Mouse (Mus musculus): ENCODE data around the gene Tnni2. TPM values are rescaled to one million over a fixed set of nuclear protein-coding genes. Genes with fewer than 3 reads are reported as not detected.

Tnni2 gene
- polyA plus RNA-seq, 1 experiment from 2014 or later = 2.4 TPM

GRCm38 (mm10) chr7:142421826-142422225, 19.8 kb upstream of the Tnni2 start:
- TF ChIP-seq CTCF (IDR thresholded peaks at IDR 0.05; ENCODE audit: low read depth) = no peak
- ATAC-seq = no peak
- Histone ChIP-seq H3K4me1 (replicated peaks; ENCODE audit: control insufficient read depth, insufficient read depth, low read length) (no peaks in the 10 kb centered on the region), H3K4me2 (replicated peaks; ENCODE audit: low read depth) (no peak overlapping the region), H3K9ac (ENCODE audit: low read depth, low read length) (no peak overlapping the region), H3K4me3 (ENCODE audit: low read depth, low read length) (no peak overlapping the region), H3K9me3 (ENCODE audit: control insufficient read depth) (no peaks in the 10 kb centered on the region), H3K27me3 (replicated peaks; ENCODE audit: control insufficient read depth, insufficient read depth, low read length) (no peaks in the 10 kb centered on the region), H3K36me3 (ENCODE audit: control insufficient read depth, insufficient read depth) (no peaks in the 10 kb centered on the region), H3K27ac (ENCODE audit: low read depth, low read length) (no peak overlapping the region)
- 60% methylated on average over 2 of the region's 2 CpGs for WGBS

- H3K27me3 ChIP-seq (replicated peaks; ENCODE audit: control insufficient read depth, insufficient read depth, low read length) = no peaks in the 10 kb centered on the region
- no peak overlapping the region for H3K4me2 ChIP-seq (replicated peaks; ENCODE audit: low read depth)
- H3K9me3 ChIP-seq (ENCODE audit: control insufficient read depth) = no peaks in the 10 kb centered on the region
- H3K9ac ChIP-seq (ENCODE audit: low read depth, low read length) = no peak overlapping the region
- no peaks in the 10 kb centered on the region for H3K4me1 ChIP-seq (replicated peaks; ENCODE audit: control insufficient read depth, insufficient read depth, low read length)
- H3K4me3 ChIP-seq (ENCODE audit: low read depth, low read length) = no peak overlapping the region
- no peaks in the 10 kb centered on the region for H3K36me3 ChIP-seq (ENCODE audit: control insufficient read depth, insufficient read depth)
- no peak for ATAC-seq
- 62% methylated on average over 11 of the region's 11 CpGs for WGBS
- no peak overlapping the region for H3K27ac ChIP-seq (ENCODE audit: low read depth, low read length)
- peak; percentile 70 for TF ChIP-seq CTCF (IDR thresholded peaks at IDR 0.05; ENCODE audit: low read depth)
These were observed 15.9 kb upstream of the Tnni2 start for GRCm38 (mm10) chr7:142425641-142426213.

GRCm38 (mm10) chr7:142428213-142428612, 13.4 kb upstream of the Tnni2 start:
- ATAC-seq = no peak
- Histone ChIP-seq H3K27ac (ENCODE audit: low read depth, low read length) (no peak overlapping the region), H3K9ac (ENCODE audit: low read depth, low read length) (no peak overlapping the region), H3K27me3 (replicated peaks; ENCODE audit: control insufficient read depth, insufficient read depth, low read length) (no peaks in the 10 kb centered on the region), H3K4me2 (replicated peaks; ENCODE audit: low read depth) (no peak overlapping the region), H3K36me3 (ENCODE audit: control insufficient read depth, insufficient read depth) (no peaks in the 10 kb centered on the region), H3K4me3 (ENCODE audit: low read depth, low read length) (no peak overlapping the region), H3K9me3 (ENCODE audit: control insufficient read depth) (no peaks in the 10 kb centered on the region), H3K4me1 (replicated peaks; ENCODE audit: control insufficient read depth, insufficient read depth, low read length) (no peaks in the 10 kb centered on the region)
- TF ChIP-seq CTCF (IDR thresholded peaks at IDR 0.05; ENCODE audit: low read depth) = peak; percentile 68
- 36% methylated on average over 7 of the region's 7 CpGs for WGBS

GRCm38 (mm10) chr7:142430160-142430678, 11.4 kb upstream of the Tnni2 start:
- WGBS = 49% methylated on average over 12 of the region's 12 CpGs

GRCm38 (mm10) chr7:142431106-142431505, 10.5 kb upstream of the Tnni2 start:
- no peak overlapping the region for H3K4me2 ChIP-seq (replicated peaks; ENCODE audit: low read depth)
- no peak overlapping the region for H3K9ac ChIP-seq (ENCODE audit: low read depth, low read length)
- H3K27ac ChIP-seq (ENCODE audit: low read depth, low read length) = no peak overlapping the region
- no peaks in the 10 kb centered on the region for H3K27me3 ChIP-seq (replicated peaks; ENCODE audit: control insufficient read depth, insufficient read depth, low read length)
- WGBS = 91% methylated on average over 14 of the region's 14 CpGs
- H3K36me3 ChIP-seq (ENCODE audit: control insufficient read depth, insufficient read depth) = no peaks in the 10 kb centered on the region
- H3K9me3 ChIP-seq (ENCODE audit: control insufficient read depth) = no peaks in the 10 kb centered on the region
- H3K4me3 ChIP-seq (ENCODE audit: low read depth, low read length) = no peak overlapping the region
- H3K4me1 ChIP-seq (replicated peaks; ENCODE audit: control insufficient read depth, insufficient read depth, low read length) = peaks cover 5% of the 10 kb centered on the region
- no peak for TF ChIP-seq CTCF (IDR thresholded peaks at IDR 0.05; ENCODE audit: low read depth)
- no peak for ATAC-seq

More at GRCm38 (mm10) chr7:142430160-142430678, 11.4 kb upstream of the Tnni2 start:
- no peak for ATAC-seq
- H3K4me2 ChIP-seq (replicated peaks; ENCODE audit: low read depth) = no peak overlapping the region
- H3K9ac ChIP-seq (ENCODE audit: low read depth, low read length) = no peak overlapping the region
- H3K27ac ChIP-seq (ENCODE audit: low read depth, low read length) = no peak overlapping the region
- H3K4me3 ChIP-seq (ENCODE audit: low read depth, low read length) = no peak overlapping the region
- H3K27me3 ChIP-seq (replicated peaks; ENCODE audit: control insufficient read depth, insufficient read depth, low read length) = no peaks in the 10 kb centered on the region
- H3K36me3 ChIP-seq (ENCODE audit: control insufficient read depth, insufficient read depth) = no peaks in the 10 kb centered on the region
- H3K9me3 ChIP-seq (ENCODE audit: control insufficient read depth) = no peaks in the 10 kb centered on the region
- peaks cover 5% of the 10 kb centered on the region for H3K4me1 ChIP-seq (replicated peaks; ENCODE audit: control insufficient read depth, insufficient read depth, low read length)
- TF ChIP-seq CTCF (IDR thresholded peaks at IDR 0.05; ENCODE audit: low read depth) = no peak

- Histone ChIP-seq H3K4me3 (ENCODE audit: low read depth, low read length) (no peak overlapping the region; the same call in 1 of the 2 replicates), H3K4me2 (replicated peaks; ENCODE audit: low read depth) (peak overlapping the region; percentile 35), H3K27ac (ENCODE audit: low read depth, low read length) (no peak overlapping the region), H3K27me3 (replicated peaks; ENCODE audit: control insufficient read depth, insufficient read depth, low read length) (no peaks in the 10 kb centered on the region), H3K9me3 (ENCODE audit: control insufficient read depth) (no peaks in the 10 kb centered on the region), H3K9ac (ENCODE audit: low read depth, low read length) (peak overlapping the region; percentile 37; the same call in 1 of the 2 replicates), H3K36me3 (ENCODE audit: control insufficient read depth, insufficient read depth) (no peaks in the 10 kb centered on the region), H3K4me1 (replicated peaks; ENCODE audit: control insufficient read depth, insufficient read depth, low read length) (peaks cover 5% of the 10 kb centered on the region)
- no peak for ATAC-seq
- 15% methylated on average over 19 of the region's 19 CpGs for WGBS
- no peak for TF ChIP-seq CTCF (IDR thresholded peaks at IDR 0.05; ENCODE audit: low read depth)
These were observed 8.0 kb upstream of the Tnni2 start for GRCm38 (mm10) chr7:142433623-142434022.
